In the genomic region with DNA sequence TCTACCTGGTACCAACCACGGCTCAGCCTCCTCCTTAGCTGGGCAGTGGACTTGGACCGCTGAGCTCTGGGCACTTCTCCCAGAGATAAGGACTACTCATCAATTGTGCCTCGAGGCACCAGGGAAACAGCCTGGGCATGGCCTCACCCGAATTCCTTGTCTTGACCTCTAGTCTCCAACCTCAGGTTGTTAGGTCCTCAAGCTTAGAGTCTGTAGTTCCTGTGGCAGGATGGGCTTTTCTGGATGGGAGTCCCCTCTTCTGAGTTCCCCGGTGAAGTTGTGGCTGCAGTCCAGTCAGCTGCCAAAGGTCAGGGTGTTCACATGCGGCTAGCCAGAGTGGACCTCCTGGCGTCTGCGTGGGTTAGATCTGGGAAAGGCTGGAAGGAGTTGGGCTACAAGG, we compare ENCODE assay signal across 1 mouse cellular context.
TF ChIP-seq lines count a peak whose summit lies in the region.

No protein-coding gene starts in this region.

TF ChIP-seq in CH12.LX, 34 proteins besides CTCF, POLR2A, EP300 and RAD21:
- no peak for TF ChIP-seq NRF1 (IDR thresholded peaks at IDR 0.05; ENCODE audit: low read depth, low read length)
